Mouse (Mus musculus): ENCODE results near the gene Ddx39. TPM values are rescaled to one million over a fixed set of nuclear protein-coding genes. Genes with fewer than 3 reads are reported as not detected.

Ddx39 gene
- total RNA-seq, 2 experiments from 2014 or later = 37.5 to 38.4 TPM

DNA sequence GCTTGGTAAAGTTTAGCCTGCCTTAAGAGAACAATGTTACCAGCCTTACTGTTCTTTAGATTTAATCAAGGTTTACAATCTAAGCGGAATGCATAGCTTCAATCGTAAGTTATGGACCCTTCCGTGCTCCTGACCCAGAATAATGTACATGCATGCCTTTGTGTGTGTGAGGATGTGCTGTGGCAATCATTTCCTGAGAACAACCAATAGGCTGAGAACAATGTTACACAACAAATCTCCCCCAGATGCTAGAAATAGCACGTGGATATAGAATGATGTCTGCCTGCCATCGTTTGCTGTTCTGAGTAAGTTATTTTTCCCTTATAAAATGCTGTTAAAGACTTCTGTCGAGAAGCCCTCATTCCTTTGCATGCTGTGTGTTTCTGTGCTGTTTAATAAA is 17.9 kb downstream of the Ddx39 start:
- intact Hi-C loops (cut with DNase I) = no loop called here
- DNase-seq = no peak

DNA sequence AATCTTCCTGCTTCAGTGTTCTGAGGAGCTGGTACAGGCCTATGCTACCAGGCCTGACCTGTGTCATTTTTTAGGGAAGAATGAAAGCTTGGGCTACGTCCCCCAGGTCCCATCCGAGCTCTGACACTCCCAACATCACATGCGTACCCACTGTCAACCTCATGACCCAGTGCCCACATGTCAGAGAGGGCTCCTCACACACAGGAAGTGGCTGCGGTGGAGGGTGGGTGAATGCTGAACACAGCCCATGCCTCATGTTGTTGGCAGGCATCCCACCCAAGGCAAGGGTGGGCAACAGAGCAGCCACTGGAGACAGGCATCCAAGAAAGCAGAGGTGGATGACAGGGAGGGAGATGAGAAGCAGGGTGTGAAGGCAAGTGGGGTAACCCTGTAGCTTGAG is 21.7 kb downstream of the Ddx39 start:
- intact Hi-C loops (cut with DNase I) = no loop called here
- DNase-seq = no peak

DNA sequence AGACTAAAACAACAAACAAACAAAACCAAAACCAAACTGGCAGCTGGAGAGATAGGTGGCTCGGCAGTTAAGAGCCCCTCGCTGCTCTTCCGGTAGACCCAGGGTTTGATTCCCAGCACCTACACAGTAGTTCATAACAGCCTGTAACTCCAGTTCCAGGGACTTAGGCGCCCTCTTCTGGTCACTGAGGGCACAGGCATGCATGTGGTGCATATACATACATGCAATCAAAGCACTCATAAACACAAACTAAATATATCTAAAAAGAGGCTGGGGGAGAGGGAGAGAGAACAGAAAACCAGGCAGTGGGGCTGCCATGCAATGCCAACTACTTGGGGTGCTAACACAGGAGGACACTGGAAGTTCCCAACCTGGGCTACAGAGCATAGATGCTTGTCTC is 22.4 kb downstream of the Ddx39 start:
- no peak for DNase-seq
- intact Hi-C loops (cut with DNase I) = no loop called here

DNA sequence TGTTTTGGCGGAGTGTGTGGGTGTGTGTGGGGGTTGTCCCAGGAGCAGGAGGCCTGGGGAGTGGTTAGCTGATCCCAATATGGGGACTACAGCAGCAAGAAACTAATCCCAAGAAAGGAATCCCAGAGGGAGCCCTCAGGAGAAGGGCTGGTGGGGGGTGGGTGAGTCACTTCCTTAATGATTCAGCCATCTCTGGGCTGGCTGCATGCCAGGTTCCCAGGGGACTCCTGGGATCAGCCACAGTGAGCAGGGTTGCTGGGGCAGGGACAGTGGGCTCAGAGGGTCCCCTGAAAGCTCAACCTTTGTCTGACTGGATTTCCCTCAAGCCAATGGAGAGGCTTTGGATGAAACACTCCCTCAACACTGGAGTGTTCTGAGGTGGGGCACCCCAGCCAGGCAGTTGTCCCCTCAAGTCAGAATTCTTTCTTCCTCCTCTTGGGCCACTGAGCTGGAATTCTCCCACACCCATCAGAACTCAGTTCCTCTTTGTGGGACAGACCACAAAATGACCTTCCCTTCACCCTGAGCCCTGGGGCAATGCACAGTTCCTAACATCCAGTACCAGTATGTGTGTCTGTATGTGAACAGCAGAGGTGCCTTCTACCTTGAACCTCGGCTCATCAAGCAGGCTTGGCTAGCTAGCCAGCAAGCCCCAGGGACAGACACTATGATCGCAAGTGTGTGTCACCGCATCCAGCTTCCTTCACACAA is 23.0 kb downstream of the Ddx39 start:
- intact Hi-C loops (cut with DNase I) = no loop called here
- DNase-seq = peak; percentile 74 to 80

DNA sequence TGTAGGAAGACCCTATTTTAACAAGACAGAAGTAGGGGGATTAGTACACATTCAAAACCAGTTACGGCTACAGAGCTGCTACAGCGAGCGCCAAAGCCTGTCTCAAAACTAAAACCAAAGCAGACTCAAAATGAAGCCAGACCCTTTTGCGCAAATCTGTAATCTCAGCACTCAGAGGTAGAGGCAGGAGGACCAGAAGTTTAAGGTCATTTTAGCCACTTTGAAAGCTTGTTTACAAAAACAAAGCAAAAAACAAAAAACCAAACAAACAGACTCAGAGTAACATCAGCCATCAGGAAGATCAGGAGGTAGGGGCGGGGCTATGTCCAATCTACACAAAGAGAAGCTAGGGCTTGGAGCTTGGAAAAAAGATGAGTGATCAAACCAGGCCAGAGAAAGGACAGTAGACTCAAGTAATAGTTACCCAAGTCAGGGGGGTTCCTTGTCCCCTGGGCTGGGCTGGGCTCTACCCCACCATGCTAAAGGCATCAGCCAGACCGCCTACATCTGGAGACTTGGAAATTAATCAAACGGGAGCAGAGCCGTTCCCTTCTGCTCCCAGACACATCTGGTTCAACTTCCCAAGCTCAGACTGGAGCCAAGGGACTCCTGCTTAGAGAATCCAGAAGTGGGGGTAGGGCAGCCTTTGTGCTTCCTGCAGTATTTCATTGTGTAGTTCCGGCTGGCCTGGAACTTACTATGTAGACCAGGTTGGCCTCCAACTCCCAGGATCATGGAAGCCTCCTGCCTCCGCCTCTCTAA is 24.2 kb downstream of the Ddx39 start:
- peak; percentile 76 for DNase-seq
- intact Hi-C loops (cut with DNase I) = no loop called here

DNA sequence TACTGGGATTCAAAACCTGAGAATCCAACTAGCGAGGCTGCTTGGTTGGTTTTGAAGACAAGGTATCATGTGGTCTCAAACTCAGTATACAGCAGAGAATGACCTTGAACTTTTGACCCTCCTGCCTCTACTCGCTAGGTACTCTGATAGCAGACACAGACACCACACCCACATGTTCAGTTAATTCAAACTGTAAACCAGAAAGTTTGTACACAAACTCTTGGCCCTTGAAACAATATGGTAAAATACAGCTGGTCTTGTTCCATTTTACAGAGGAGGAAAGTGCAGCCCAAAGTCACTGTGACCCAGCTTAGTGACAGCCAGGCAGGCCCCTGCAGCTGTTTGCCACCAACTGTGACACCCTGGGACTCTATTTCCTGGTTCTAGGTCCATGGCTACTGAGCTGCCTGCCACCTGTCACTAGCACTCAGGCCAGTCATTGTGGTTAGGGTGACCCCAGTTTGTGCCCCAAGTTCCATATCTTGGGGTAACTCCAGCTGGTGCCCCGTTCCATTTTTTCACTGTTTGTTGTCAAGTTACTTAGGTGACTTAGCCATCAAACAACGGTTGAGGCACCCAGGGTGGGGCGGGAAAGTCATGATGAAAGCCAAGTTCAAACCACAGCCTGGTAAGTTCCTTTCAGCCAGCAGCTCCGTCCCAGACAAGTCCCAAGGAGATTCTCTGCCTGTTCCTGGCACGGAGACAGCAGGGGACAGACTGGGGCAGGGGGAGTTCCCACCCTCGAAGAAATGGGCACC is 24.9 kb downstream of the Ddx39 start:
- DNase-seq = peak; percentile 48 to 55
- intact Hi-C loops (cut with DNase I) = no loop called here

DNA sequence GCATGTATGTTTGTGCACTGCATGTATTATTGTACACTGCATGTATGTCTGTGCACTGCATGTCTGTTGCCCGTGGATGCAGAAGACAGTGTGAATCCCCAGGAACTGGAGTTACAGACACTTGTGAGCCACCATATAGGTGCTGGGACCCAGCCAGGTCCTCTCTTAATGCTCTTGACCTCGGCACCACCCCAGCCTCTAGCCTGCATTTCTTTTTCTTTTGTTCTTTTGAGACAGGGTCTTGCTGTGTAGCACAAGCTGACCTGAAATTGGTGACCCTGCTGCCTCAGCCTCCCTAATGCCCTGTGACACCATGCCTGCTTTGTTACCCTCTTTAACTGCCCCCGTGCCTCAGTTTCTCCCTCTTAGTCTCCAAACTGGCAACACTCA is 25.6 kb downstream of the Ddx39 start:
- intact Hi-C loops (cut with DNase I) = no loop called here
- no peak for DNase-seq

DNA sequence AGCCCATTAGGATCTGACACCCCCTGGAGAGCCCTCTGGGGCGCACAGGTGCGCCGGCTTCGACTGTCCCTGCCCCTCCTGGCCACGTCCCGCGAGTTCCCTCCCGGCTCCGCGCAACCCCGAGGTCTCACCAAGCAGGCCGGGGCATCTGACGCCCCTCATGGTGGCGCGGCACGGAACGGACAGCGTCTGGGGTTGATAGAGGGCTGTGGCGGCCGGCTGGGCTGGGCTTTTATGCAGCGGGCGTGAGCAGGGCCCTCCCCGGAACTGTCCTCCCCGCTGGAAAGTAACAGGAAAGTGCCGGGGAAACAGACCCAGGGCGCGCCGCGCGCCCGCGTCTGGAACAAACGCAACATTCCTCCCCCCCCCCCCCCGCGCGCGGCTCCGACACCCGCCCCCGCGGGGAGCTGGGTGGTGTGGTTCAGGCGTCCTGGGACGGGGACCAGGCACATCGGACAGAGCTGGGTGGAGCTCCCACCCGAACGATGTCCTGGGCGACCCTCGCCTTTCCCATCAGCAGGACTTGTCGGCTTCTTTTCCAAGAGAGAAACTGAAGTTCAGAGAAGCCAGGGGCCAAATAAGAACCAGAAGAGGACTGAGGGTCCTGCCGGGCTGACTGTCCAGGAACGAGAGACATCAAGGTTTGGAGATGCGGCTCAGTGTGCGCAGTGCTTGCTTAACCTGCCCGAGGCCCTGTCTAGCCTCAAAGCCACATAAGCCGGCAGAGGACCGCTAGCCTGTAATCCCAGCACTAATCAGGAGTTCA is 26.2 kb downstream of the Ddx39 start, which contains the start of gene Adgre5:
Gene Adgre5 (minus strand): TSS at position 351 of the 766 bp plus-strand sequence.
- DNase-seq = peak; percentile 85 to 86
- intact Hi-C loops (cut with DNase I) = no loop called here

DNA sequence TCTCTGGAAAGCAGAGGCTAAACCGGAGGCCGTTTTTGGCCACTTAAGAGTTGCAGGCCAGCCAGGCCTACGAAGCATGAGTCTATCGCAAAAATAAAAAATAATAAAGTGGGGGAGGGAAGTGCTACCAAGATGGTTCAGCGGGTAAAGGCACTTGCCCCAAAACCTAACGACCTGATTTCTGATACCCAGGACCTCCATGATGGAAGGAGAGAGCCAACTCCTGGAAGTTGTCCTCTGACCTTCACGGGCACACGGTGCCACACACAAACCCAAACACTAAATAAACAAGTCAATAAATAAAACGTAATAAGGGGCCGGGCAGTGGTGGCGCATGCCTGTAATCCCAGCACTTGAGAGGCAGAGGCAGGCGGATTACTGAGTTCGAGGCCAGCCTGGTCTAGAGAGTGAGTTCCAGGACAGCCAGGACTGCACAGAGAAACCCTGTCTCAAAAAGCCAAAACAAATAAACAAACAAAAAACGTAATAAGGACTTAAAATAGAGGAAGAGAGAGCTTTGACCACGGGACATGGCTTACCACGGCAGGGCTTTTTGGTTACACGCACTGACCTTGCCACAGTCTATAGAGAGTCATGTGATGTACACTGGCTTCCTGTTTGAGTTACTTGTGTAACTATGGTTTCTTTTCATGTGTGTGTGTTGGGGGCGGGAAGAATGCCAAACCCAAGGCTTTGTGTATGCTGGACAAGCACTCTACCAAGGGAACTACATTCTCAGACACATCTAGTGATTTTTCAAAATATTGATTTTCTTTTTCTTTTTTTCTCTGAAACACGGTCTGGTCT is 27.1 kb downstream of the Ddx39 start:
- intact Hi-C loops (cut with DNase I) = no loop called here
- peak; percentile 31 to 42 for DNase-seq

DNA sequence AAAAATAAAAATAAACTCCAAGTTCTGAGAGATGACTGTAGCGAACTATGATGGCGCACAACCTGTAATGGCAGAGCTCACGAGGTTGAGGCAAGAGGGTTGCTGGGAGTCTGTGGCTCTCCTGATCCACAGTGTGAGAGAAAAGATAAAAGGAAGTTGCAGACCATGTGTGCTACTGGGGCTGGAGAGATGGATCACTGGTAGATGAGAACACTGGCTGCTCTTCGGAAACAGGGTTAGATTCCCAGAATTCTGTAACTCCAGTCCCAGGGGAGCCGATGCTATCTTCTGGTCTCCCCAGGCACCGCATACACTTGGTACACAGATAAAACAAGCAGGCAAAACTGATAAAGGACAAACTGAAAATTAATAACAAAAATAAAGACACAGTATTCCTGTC is 28.0 kb downstream of the Ddx39 start:
- DNase-seq = no peak
- intact Hi-C loops (cut with DNase I) = no loop called here

DNA sequence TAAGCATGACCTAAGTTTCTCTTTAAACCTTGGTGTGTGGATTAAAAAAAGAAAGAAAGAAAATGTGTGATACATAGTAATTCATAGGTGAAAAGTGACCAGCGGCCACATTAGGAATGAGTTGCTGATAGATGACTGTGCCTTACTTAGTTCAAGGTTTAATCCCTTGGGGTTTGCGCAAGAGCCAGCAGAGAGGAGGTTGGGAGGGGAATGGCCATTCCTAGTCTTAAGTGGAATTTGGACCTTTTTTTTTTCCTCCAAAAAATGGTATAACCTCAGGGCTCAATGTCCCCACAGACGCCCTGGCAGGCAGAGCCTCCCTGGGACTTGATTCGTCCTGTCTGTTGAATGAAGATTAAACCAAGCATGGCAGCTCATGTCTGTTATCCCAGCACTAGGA is 29.1 kb downstream of the Ddx39 start:
- DNase-seq = no peak
- intact Hi-C loops (cut with DNase I) = no loop called here

DNA sequence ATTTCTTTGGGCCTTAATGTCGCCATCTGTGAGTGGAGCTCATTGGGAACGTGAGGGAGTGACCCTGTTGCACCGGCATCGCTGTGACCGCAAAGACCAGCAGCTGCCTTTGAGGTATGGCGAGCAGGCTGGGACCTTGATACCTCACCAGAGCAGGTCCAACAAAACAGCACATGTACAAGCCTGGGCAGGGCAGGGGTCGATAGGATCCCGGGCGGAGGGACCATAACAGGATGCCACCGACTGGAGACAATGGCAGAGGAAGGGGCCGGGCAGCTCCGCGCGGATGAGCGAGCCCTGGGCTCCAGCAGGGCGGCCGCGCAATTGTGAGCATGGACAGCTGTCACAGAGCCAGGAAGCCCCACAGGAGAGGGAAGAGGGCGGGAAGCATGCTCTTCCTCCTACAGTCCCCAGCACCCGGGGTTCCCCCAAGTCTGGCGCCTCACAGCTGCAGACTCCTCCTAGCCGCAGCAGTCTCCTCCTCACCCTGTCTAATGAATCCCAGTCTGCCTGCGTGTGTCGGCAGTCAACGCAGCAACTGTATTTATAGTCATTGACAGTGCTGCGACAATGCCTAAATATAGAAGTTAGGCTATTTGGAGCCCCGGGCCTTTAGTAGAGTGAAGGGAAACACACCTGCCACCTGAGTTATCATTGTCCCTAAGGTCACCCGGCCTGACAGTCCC is 32.8 kb downstream of the Ddx39 start:
- intact Hi-C loops (cut with DNase I) = no loop called here
- DNase-seq = peak; percentile 83 to 85

DNA sequence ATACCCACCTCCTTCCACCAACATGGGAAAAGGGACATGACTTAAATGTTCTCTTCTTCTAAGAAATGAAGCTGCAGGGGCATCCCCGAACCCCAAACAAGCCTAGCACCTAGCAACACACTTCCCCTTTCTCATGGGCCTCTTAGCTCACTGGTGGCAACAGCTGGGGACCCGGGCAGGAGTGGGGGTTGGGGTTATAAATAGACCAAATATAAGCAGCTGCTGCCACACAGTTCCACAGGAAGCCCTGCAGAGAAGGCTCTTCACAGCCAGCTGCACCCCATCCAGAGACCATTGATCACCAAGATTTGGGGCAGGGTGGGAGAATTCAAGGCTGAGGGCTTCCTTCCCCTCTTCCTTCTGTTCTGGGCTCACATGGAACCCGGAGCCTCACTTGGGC is 33.7 kb downstream of the Ddx39 start:
- intact Hi-C loops (cut with DNase I) = no loop called here
- DNase-seq = peak; percentile 68 to 70

DNA sequence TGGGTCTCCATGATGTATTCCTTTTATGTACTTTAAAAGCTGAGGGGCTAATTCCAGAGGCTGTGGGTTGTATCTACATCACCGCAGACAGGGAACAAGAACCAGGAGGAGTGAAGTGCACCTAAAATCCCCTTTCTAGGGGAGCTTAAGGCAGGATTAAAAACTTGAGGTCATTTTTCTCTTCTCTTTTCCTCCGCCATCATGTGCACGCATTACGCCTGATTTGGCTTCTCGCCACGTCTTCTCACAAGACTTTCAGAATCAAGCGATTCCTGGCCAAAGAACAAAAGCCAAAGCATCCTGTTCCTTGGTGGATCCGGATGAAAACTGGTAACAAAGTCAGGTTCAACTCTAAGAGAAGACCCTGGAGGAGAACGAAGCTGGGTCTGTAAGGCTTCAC is 34.3 kb downstream of the Ddx39 start:
- intact Hi-C loops (cut with DNase I) = no loop called here
- peak; percentile 30 to 56 for DNase-seq

DNA sequence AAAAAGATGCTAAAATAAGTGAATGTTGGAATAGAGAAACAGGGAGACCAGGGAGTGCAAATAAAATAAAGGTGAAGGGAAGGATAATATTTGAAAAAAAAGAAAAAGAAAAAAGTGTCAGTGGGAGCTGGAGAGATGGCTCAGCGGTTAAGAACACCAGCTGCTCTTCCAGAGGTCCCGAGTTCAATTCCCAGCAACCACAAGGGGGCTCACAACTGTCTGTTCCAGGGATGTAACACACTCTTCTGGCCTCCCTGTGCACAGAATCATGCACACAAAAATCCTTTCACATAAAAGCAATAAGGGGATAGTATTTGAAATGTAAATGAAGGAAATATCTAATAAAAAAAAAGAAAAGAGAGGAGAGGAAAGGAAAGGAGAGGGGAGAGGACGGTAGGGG is 39.2 kb downstream of the Ddx39 start:
- intact Hi-C loops (cut with DNase I) = no loop called here
- no peak for DNase-seq

DNA sequence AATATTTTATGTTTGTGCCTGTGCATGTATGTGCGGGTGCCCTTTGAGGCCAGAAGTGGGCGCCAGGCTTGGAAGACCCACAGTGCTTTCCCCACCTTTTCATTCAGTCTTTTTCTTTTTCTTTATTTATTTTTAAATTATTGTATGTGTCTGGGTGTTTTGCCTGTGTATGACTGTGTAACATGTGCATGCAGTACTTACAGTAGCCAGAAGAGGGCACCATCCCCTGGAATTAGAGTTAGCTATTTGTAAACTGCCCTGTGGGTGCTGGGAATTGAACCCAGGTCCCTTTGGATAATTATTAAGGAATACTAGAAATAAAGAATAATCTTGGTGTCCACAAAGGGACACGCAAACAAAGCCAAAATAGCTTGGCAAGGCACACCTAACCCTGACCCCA is 41.3 kb downstream of the Ddx39 start:
- DNase-seq = no peak
- intact Hi-C loops (cut with DNase I) = no loop called here

DNA sequence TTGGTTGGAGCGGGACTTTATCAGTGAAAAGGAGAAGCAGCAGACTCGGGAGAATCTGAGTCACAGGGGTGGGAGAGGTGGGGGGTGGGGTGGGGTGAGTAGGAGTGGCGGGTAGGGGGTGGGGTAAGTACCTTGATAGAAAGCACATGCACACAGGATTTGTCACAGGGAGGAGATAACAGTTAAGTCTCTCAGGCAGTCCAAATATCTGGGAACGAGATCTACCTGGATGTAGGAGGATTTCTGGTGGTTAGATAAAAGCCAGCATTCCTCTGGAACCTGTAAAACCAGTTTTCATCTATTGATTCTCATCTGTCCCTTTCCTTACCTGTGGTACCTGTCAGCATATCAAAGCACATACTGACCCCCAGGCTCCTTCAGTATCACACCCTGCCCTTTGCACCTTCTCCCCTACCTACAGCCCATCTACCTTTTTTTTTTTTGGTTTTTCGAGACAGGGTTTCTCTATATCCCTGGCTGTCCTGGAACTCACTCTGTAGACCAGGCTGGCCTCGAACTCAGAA is 42.2 kb downstream of the Ddx39 start:
- intact Hi-C loops (cut with DNase I) = no loop called here
- DNase-seq = no peak

DNA sequence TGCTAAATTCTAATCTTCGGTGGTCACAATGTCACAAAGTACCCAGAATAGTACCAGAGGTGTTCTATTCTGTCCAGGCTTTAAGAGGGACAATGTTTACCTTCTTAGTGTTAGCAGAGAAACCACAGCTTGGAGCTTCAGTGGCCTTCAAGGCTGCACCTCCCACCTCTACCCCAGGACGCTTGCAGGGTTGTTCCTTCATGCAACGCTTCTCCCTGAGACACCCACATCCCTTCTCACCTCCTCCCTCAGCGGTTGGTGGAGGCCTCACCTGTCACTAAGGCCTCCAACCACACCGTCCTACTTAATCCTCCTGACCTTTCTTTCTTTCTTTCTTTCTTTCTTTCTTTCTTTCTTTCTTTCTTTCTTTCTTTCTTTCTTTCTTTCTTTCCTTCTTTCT is 43.3 kb downstream of the Ddx39 start:
- no peak for DNase-seq
- intact Hi-C loops (cut with DNase I) = no loop called here

DNA sequence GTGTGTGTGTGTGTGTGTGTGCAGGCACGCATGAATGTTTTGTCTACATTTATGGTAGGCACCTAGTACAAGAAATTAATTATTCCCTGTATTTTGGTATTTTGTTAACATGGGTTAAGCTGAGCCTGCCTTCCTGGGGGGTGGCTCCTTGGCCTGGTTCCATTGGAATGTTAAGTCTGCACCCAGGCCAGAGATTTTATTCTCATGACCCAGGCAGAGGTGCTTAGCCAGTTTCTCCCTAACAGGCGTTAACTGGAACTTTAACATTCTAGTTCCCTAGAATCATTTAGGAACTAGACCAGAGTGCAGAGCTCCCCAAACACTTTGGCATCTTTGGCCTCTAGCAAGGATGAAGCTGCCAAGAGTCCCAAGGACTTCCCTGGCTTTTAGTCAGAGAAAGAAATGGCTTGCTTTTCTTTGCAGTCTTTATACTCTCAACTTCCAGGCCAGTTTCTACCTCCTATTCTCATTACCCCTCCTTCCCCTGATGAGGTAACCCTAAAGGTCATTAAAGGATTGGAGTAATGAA is 44.3 kb downstream of the Ddx39 start:
- peak; percentile 31 to 39 for DNase-seq
- intact Hi-C loops (cut with DNase I) = no loop called here

All from heart, postnatal 10 days (tissue).